Mouse (Mus musculus): ENCODE results near the gene Slc43a3.

DNA sequence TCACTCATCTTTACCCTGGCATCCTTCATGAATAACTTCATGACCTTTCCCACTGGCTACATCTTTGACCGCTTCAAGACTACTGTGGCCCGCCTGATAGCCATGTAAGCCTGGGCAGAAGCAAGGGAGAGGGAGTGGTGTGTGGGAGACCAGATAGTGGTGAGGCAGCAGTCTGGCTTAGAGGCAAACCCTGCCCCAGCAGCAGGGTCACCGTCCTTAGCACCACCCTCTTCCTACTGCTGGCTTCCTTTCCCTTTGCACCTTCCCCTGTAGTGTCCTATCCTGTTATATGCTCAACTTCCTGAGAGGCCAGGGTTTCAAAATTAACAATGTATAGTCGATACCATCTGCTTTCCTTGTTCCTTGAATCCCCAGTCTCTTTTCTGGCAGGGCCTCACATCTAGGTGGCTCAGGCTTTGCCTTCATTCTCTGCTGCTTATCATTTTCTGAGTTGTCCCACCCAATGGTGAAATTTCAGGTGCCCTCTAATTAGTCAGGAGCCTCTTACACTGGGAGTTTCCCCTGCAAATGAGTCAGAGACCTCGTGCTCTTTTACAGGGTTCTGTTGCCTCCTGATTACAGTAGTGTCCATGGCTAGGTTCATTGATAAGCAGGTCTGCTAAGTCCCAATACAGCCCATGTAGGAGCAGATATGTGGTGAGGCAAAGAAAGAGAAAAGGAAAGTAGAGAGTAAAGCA is 2.0 kb downstream of the Slc43a3 start:
- TF ChIP-seq POLR2A (IDR thresholded peaks at IDR 0.05; ENCODE audit: insufficient read depth, low read length) (no peak), CTCF (IDR thresholded peaks at IDR 0.05; ENCODE audit: low read depth, low read length) (no peak)
